Mouse (Mus musculus) thymus, postnatal 36 days (tissue): ENCODE results near the gene Dock3.
"Not testable (repeated sequence)": the region's sequence is repeated elsewhere in the genome, so short reads cannot be mapped to it uniquely, and the experiment has no call there.

Experiments used
- DNase-seq, 2 experiments: peaks; one replicate each; pipeline ENCODE4 v3.0.0; 2022; ENCODE audit warnings: mixed read lengths in 2 of 2

Gene Dock3

GRCm38 (mm10) chr9:107254925-107255324 lies 23.2 kb upstream of the Dock3 start:
- no peak for DNase-seq

DNA sequence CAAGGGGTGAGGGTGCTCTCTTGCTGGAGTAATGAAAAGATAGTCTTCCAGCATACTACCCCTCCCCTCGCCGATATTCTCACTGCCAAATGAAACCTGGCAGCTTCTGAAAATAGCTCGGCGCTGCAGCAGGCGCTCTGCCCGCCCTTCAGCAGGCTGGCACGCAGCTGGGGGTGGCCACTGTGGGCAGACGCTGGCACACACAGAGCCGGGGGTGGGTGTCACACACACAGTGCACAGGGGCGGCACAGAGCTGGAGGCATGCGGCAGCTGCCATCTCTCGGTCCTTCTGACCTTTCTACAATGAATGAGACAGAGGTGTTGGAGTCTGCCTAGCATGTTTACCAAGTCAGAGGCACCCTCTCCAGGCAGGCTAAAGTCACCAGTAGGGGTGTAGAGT lies 22.8 kb upstream of the Dock3 start:
- DNase-seq, result no peak

GRCm38 (mm10) chr9:107252164-107252563 lies 20.5 kb upstream of the Dock3 start:
- DNase-seq, result no peak

- no peak for DNase-seq
Observed at GRCm38 (mm10) chr9:107250416-107251337, 19.0 kb upstream of the Dock3 start.

GRCm38 (mm10) chr9:107249154-107249553 lies 17.4 kb upstream of the Dock3 start:
- no peak for DNase-seq

- DNase-seq, result peak in 1 of 2 experiments; percentile 26
Observed at GRCm38 (mm10) chr9:107246170-107246569, 14.5 kb upstream of the Dock3 start.

GRCm38 (mm10) chr9:107245311-107245710 lies 13.6 kb upstream of the Dock3 start:
- no peak for DNase-seq

- DNase-seq, result no peak
Observed at GRCm38 (mm10) chr9:107236151-107236550, 4.4 kb upstream of the Dock3 start.

GRCm38 (mm10) chr9:107235261-107235660 lies 3.6 kb upstream of the Dock3 start:
- DNase-seq, result no peak

GRCm38 (mm10) chr9:107232140-107232539 lies 431 bp upstream of the Dock3 start:
- no peak for DNase-seq

DNA sequence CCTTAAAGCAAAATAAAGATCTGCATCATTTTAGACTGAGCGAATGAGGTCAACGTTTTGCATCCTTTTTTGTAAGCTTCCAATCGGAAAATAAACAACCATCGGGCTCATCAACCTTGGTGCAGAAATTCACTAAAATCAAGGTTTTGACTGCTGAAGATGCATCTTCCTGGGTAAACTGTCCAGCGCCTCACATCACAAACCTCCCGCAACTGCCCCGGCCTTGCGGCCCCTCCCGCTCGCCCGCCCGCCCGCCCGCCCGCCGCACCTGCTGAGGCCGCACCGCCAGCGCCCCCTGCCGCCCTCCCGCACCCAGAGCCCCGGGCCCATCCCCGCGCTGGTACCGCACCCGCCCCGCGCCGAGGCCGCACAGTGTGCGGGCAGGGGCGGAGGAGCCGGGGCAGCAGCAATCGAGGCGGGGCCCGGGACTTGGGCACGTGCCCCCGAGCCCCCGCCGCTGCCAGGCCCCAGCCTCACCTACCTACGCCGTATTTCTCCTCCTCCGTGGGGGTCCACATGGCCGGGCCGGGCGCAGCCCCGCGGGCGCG lies 644 bp downstream of the Dock3 start:
- DNase-seq, result peak; percentile 22 to 30

DNA sequence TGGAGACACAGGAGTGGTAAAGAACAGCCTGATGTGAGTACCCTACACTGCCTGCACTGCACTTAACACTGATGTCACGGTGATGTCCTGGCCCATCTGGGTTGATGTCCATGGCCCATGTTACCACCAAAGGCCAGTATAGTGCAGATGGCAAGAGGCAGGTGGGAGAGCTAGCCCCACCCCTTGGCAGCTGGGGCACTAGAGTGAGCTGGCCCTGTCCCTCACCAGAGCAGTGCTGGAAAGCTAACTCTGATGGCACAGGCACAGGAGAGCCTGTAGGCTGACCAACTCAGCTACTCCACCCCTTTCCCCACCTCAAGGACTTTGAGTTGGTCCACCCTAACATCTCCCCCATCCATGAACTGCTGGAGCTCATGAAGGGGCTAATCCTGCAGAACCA lies 7.1 kb downstream of the Dock3 start:
- DNase-seq, result no peak

DNA sequence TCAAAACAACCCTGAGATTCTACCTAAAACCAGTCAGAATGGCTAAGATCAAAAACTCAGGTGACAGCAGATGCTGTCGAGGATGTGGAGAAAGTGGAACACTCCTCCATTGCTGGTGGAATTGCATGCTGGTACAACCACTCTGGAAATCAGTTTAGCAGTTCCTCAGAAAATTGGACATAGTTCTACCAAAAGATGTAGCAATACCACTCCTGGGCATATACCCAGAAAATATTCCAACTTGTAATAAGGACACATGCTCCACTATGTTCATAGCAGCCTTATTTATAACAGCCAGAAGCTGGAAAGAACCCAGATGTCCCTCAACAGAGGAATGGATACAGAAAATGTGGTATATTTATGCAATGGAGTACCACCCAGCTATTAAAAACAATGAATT lies 56.9 kb downstream of the Dock3 start:
- not testable (repeated sequence) for DNase-seq

DNA sequence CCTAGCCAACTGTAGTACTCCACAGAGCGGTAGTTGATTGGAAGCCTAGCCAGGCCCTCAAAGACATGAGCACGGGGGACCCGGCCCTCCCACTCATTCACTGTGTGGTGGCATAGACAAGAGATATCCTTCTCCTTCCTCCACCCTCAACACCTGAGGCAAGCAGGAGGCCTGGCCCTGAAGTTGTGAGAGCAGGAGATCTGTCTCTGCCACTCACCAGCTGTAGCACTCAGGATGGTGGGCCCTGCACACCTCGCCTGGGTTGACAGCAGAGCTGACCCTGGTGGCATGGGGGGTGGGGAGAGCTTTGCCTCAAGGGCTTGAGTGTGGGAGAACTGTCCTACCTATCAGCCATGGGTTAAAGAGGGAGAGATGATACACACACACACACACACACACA lies 65.9 kb downstream of the Dock3 start:
- DNase-seq, result no peak

- no peak for DNase-seq
Observed at GRCm38 (mm10) chr9:107164825-107165224, 66.9 kb downstream of the Dock3 start.

DNA sequence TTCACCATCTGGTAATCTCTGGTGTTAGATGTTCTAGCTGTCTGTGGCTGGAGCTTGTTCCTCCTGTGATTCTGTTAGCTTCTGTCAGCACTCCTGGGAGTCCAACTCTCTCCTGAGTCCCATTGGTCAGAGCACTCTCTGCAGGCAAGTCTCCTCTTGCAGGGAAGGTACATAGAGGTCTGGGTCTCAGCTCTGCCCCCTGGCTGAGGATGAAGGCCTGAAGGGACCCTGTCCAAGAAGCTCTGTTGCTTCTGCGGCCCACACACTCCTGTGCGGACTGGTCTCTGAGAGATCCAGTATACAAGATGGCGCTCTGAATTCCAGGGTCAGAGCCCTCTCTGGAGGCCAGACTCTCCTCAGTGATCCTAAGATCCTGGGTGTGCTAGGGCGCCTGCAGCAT lies 75.3 kb downstream of the Dock3 start:
- not testable (repeated sequence) for DNase-seq

DNA sequence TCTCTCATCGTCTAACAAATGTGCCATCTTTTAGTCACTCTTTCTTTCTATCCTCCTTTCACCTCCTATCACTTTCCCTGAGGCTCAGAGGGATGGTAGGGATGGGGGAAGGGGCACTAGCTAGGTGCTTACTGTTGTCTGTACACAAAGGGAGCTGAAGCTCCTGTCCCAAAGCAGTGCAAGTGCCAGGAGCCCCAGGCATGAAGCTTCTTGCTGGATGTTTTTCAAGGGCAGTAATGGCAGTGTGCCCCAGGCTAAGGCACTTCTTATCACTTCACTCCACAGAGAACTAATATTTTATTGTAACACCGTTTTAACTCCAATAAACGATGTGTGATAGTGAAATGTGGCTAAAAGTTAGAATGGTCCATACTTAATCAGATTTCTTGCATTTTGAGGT lies 118.9 kb downstream of the Dock3 start:
- no peak for DNase-seq

DNA sequence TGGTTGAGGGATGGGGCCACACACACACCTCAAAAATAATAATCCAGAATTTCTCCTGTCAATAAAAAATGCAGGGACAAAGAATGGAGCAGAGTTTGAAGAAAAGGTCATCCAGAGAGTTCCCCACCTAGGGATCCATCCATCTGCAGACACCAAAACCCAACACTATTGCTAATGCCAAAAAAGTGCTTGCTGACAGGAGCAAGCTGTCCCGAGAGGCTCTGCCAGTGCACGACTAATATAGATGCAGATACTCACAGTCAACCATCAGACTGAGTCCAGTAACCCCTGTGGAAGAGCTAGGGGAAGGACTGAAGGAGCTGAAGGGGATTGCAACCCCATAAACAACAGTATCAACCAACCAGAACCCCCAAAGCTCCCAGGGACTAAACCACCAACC lies 119.7 kb downstream of the Dock3 start:
- no peak for DNase-seq

DNA sequence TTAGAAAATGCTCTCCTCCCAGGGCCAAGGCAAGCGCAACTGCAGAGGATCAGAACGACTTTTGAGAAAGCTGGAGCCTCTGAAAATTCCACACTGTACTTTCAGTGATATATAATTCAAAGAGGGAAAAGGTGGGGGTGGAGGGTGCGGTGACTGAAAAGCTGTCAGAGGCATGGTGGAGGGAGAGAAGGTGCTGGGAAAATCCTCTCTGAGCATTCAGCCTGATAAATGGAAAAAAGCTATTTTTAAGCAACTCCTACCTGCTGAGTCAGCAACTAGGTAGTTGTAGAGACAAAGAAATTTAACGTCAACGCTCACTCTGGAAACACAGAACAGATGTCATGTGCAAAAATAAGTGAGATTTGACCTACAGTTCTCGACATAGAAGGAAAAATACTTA lies 132.2 kb downstream of the Dock3 start:
- DNase-seq, result no peak

GRCm38 (mm10) chr9:107089451-107089850 lies 142.3 kb downstream of the Dock3 start:
- not testable (repeated sequence) for DNase-seq

DNA sequence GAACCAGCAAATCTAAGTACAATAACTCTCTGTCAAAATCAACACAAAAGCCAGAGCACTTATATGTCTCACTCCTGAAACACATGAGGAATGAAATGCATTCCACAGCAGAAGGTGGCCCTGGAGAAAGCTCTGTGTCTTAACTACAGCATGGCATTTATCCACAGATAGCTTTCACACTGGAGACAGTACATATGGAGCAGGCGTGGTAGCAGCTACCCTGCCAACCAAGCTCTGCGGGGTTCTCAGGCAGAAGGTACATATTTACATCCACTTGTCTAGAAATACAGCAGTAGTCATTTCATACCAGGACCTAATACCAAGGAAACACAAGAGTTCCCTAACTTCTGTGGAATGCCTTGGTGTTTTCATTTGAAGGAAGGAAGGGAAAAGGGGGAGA lies 144.2 kb downstream of the Dock3 start:
- no peak for DNase-seq

GRCm38 (mm10) chr9:107037947-107038346 lies 193.8 kb downstream of the Dock3 start:
- no peak for DNase-seq

- no peak for DNase-seq
Observed at GRCm38 (mm10) chr9:107027586-107027985, 204.1 kb downstream of the Dock3 start.

DNA sequence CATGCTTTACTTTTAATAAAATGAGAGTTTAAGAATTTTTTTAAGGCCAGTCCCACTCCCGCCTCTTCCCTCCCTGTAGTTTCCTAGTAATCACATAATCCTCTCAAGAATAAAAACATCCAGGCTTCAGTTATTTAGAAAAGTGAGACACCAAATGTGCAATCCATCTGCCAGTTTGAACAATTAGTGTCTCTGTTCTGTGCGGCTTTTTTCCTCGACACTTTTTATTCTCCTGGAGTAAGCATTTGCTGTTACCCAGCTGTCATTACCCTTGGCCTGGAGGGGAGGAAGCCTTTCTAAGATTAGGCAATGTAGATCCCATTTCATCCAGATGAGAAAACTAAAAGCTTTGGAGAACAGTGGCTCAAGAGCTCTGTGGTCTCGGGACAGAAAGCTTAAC lies 221.9 kb downstream of the Dock3 start:
- DNase-seq, result no peak

DNA sequence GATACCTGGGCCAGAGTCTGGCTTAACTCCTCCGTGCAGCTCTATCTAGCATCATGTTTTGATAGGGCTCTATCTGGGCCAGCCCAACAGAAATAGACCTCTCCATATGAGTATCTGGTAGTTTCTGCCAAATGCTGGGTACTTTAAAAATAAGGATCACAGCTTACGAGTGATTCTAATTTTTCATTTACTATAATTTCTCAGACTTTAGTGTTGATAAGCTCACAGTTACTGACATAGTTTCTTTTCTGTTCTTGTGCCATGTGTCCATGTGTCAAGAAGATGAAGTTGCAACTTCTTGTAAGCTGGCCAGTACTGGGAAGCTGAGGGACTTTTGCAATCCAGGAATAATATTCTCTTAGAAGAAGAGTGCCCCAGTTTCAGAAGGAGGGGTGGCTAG lies 228.5 kb downstream of the Dock3 start:
- no peak for DNase-seq
